Mouse (Mus musculus): ENCODE measurements around the gene Osbpl11. TPM values are rescaled to one million over a fixed set of nuclear protein-coding genes. Genes with fewer than 3 reads are reported as not detected.
A peak's percentile ranks its signal among the peaks of the same experiment; 100 is the strongest.

Osbpl11 gene
- polyA plus RNA-seq, 1 experiment, result 6.9 TPM

GRCm38 (mm10) chr16:33261584-33262061 lies 76.8 kb downstream of the Osbpl11 start:
- no peak for TF ChIP-seq CTCF (IDR thresholded peaks at IDR 0.05; ENCODE audit: extremely low read depth, insufficient read depth, insufficient read length, insufficient replicate concordance)
- TF ChIP-seq POLR2A (IDR thresholded peaks at IDR 0.05; ENCODE audit: low read depth, low read length), result no peak
- 13% methylated on average over 2 of the region's 2 CpGs for WGBS
- peak overlapping the region; percentile 20; the same call in 1 of the 2 replicates for H3K27ac ChIP-seq (ENCODE audit: insufficient read depth, low read length)

DNA sequence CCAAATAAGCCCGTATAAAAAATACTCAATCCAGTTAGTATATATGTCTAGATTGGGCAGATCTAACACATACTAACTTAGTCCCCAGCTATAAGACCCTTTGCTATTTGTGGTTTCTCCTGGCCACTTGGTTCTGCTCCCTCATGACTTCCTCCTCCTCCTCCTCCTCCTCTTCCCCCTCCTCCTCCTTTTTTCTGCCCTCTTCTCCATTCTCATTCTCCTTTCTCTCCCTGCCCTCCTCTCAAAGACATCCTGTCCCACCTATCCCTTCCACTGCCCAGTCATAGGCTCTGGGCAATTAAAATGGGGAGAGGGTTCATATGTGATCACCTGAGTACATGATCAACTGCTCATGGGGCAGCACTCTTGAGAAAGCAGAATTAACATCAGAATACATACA lies 77.2 kb downstream of the Osbpl11 start:
- WGBS, result 10% methylated on average over 1 of the region's 1 CpGs
- no peak for DNase-seq (ENCODE audit: low read depth in 1 of 2, low spot score in 2 of 2)
- peak overlapping the region; percentile 20; the same call in 1 of the 2 replicates for H3K27ac ChIP-seq (ENCODE audit: insufficient read depth, low read length)
- H3K36me3 ChIP-seq (ENCODE audit: control insufficient read depth, insufficient read depth, low read length), result peaks cover 17% of the 10 kb centered on the region
- H3K4me3 ChIP-seq (ENCODE audit: extremely low read depth, insufficient read depth, insufficient read length), result no peak overlapping the region
- no peaks in the 10 kb centered on the region for H3K27me3 ChIP-seq (ENCODE audit: control insufficient read depth, insufficient read depth, low read length)
- no peak for TF ChIP-seq POLR2A (IDR thresholded peaks at IDR 0.05; ENCODE audit: low read depth, low read length)
- TF ChIP-seq CTCF (IDR thresholded peaks at IDR 0.05; ENCODE audit: extremely low read depth, insufficient read depth, insufficient read length, insufficient replicate concordance), result no peak
- H3K4me1 ChIP-seq (ENCODE audit: control insufficient read depth, insufficient read depth, insufficient read length), result peaks cover 15% of the 10 kb centered on the region; the same call in 1 of the 2 replicates

More at GRCm38 (mm10) chr16:33261584-33262061, 76.8 kb downstream of the Osbpl11 start:
- Histone ChIP-seq H3K4me3 (ENCODE audit: extremely low read depth, insufficient read depth, insufficient read length) (no peak overlapping the region), H3K27me3 (ENCODE audit: control insufficient read depth, insufficient read depth, low read length) (no peaks in the 10 kb centered on the region), H3K4me1 (ENCODE audit: control insufficient read depth, insufficient read depth, insufficient read length) (peaks cover 14% of the 10 kb centered on the region; the same call in 1 of the 2 replicates), H3K36me3 (ENCODE audit: control insufficient read depth, insufficient read depth, low read length) (peaks cover 14% of the 10 kb centered on the region)
- peak in 1 of 2 experiments; percentile 9 for DNase-seq (ENCODE audit: low read depth in 1 of 2, low spot score in 2 of 2)

DNA sequence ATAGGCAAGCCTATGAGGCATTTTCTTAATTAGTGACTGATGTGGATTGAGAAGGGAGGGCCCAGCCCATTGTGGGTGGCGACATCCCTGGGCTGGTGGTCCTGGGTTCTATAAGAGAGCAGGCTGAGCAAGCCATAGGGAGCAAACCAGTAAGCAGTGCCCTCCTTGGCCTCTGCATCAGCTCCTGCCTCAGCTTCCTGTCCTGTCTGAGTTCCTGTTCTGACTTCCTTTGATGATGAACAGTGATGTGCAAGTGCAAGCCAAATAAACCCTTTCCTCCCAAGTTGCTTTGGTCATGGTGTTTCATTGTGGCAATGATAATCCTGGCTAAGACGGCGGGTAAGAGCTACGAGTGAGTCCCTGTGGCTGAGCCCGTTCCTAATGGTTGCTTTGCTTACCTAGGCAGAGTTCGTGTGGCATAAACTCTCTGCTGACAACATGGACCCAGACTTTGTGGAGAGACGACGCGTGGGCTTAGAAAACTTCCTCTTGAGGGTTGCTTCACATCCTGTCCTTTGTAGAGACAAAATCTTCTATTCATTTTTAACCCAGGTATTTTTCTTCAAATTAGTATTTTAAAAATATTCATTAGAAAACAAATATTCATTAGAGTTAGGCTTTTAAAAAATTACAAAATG lies 82.9 kb downstream of the Osbpl11 start:
- DNase-seq (ENCODE audit: low read depth in 1 of 2, low spot score in 2 of 2), result no peak
- no peak overlapping the region for H3K4me3 ChIP-seq (ENCODE audit: extremely low read depth, insufficient read depth, insufficient read length)
- H3K36me3 ChIP-seq (ENCODE audit: control insufficient read depth, insufficient read depth, low read length), result peaks cover 27% of the 10 kb centered on the region
- H3K27ac ChIP-seq (ENCODE audit: insufficient read depth, low read length), result no peak overlapping the region
- H3K27me3 ChIP-seq (ENCODE audit: control insufficient read depth, insufficient read depth, low read length), result no peaks in the 10 kb centered on the region
- WGBS, result 69% methylated on average over 9 of the region's 9 CpGs
- TF ChIP-seq CTCF (IDR thresholded peaks at IDR 0.05; ENCODE audit: extremely low read depth, insufficient read depth, insufficient read length, insufficient replicate concordance) (no peak), POLR2A (IDR thresholded peaks at IDR 0.05; ENCODE audit: low read depth, low read length) (no peak)
- H3K4me1 ChIP-seq (ENCODE audit: control insufficient read depth, insufficient read depth, insufficient read length), result peaks cover 3% of the 10 kb centered on the region; the same call in 1 of the 2 replicates

- no peak for DNase-seq (ENCODE audit: low read depth in 1 of 2, low spot score in 2 of 2)
- no peak overlapping the region for H3K4me3 ChIP-seq (ENCODE audit: extremely low read depth, insufficient read depth, insufficient read length)
- TF ChIP-seq POLR2A (IDR thresholded peaks at IDR 0.05; ENCODE audit: low read depth, low read length) (no peak), CTCF (IDR thresholded peaks at IDR 0.05; ENCODE audit: extremely low read depth, insufficient read depth, insufficient read length, insufficient replicate concordance) (no peak)
- no peaks in the 10 kb centered on the region for H3K27me3 ChIP-seq (ENCODE audit: control insufficient read depth, insufficient read depth, low read length)
- WGBS, result 92% methylated on average over 4 of the region's 4 CpGs
- H3K27ac ChIP-seq (ENCODE audit: insufficient read depth, low read length), result no peak overlapping the region
- no peaks in the 10 kb centered on the region for H3K4me1 ChIP-seq (ENCODE audit: control insufficient read depth, insufficient read depth, insufficient read length)
- peaks cover 19% of the 10 kb centered on the region for H3K36me3 ChIP-seq (ENCODE audit: control insufficient read depth, insufficient read depth, low read length)
These were observed 87.0 kb downstream of the Osbpl11 start for GRCm38 (mm10) chr16:33271824-33272223.

- no peaks in the 10 kb centered on the region for H3K27me3 ChIP-seq (ENCODE audit: control insufficient read depth, insufficient read depth, low read length)
- H3K4me3 ChIP-seq (ENCODE audit: extremely low read depth, insufficient read depth, insufficient read length), result no peak overlapping the region
- DNase-seq (ENCODE audit: low read depth in 1 of 2, low spot score in 2 of 2), result no peak
- 74% methylated on average over 1 of the region's 1 CpGs for whole genome bisulfite sequencing
- no peaks in the 10 kb centered on the region for H3K4me1 ChIP-seq (ENCODE audit: control insufficient read depth, insufficient read depth, insufficient read length)
- H3K27ac ChIP-seq (ENCODE audit: insufficient read depth, low read length), result no peak overlapping the region
- no peak for TF ChIP-seq POLR2A (IDR thresholded peaks at IDR 0.05; ENCODE audit: low read depth, low read length)
- TF ChIP-seq CTCF (IDR thresholded peaks at IDR 0.05; ENCODE audit: extremely low read depth, insufficient read depth, insufficient read length, insufficient replicate concordance), result no peak
- peaks cover 23% of the 10 kb centered on the region for H3K36me3 ChIP-seq (ENCODE audit: control insufficient read depth, insufficient read depth, low read length)
These were observed 98.2 kb downstream of the Osbpl11 start for GRCm38 (mm10) chr16:33283079-33283478.

DNA sequence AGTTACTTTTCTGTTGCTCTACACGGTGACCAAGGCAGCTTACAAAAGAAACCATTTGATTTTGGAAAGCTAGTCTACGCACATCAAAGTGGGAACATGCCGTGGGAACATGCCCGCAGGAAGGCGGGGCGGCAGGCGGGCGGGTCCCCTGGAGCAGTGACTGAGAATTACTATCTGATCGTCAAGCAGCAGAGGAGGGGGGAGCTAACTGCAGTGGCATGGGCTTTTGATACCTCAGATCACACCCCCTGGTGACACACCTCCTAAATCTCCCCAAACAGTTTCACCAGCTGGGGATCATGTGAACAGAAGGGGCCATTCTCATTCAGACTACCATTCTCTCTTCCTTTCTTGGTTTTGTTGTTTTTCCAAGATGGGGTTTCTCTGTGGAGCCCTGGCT lies 103.7 kb downstream of the Osbpl11 start:
- H3K27ac ChIP-seq (ENCODE audit: insufficient read depth, low read length), result no peak overlapping the region
- peaks cover 41% of the 10 kb centered on the region for H3K36me3 ChIP-seq (ENCODE audit: control insufficient read depth, insufficient read depth, low read length)
- no peak overlapping the region for H3K4me3 ChIP-seq (ENCODE audit: extremely low read depth, insufficient read depth, insufficient read length)
- 93% methylated on average over 9 of the region's 9 CpGs for WGBS
- no peaks in the 10 kb centered on the region for H3K27me3 ChIP-seq (ENCODE audit: control insufficient read depth, insufficient read depth, low read length)
- no peak for TF ChIP-seq POLR2A (IDR thresholded peaks at IDR 0.05; ENCODE audit: low read depth, low read length)
- TF ChIP-seq CTCF (IDR thresholded peaks at IDR 0.05; ENCODE audit: extremely low read depth, insufficient read depth, insufficient read length, insufficient replicate concordance), result no peak
- H3K4me1 ChIP-seq (ENCODE audit: control insufficient read depth, insufficient read depth, insufficient read length), result no peaks in the 10 kb centered on the region
- DNase-seq (ENCODE audit: low read depth in 1 of 2, low spot score in 2 of 2), result no peak

GRCm38 (mm10) chr16:33289981-33290380 lies 105.1 kb downstream of the Osbpl11 start:
- H3K4me1 ChIP-seq (ENCODE audit: control insufficient read depth, insufficient read depth, insufficient read length), result no peaks in the 10 kb centered on the region
- no peak overlapping the region for H3K4me3 ChIP-seq (ENCODE audit: extremely low read depth, insufficient read depth, insufficient read length)
- TF ChIP-seq CTCF (IDR thresholded peaks at IDR 0.05; ENCODE audit: extremely low read depth, insufficient read depth, insufficient read length, insufficient replicate concordance), result no peak
- no peak for TF ChIP-seq POLR2A (IDR thresholded peaks at IDR 0.05; ENCODE audit: low read depth, low read length)
- no peaks in the 10 kb centered on the region for H3K27me3 ChIP-seq (ENCODE audit: control insufficient read depth, insufficient read depth, low read length)
- 86% methylated on average over 7 of the region's 7 CpGs for WGBS
- no peak for DNase-seq (ENCODE audit: low read depth in 1 of 2, low spot score in 2 of 2)
- peaks cover 45% of the 10 kb centered on the region for H3K36me3 ChIP-seq (ENCODE audit: control insufficient read depth, insufficient read depth, low read length)
- H3K27ac ChIP-seq (ENCODE audit: insufficient read depth, low read length), result no peak overlapping the region

All from spleen, adult 2 months (tissue).